Mouse (Mus musculus): ENCODE results near the gene Dnah2. TPM values are rescaled to one million over a fixed set of nuclear protein-coding genes. Genes with fewer than 3 reads are reported as not detected.

The Dnah2 gene
- polyA plus RNA-seq, 1 experiment from 2014 or later: 0.87 TPM

- no peak overlapping the region for H3K4me3 ChIP-seq (replicated peaks)
- H3K27me3 ChIP-seq (replicated peaks): no peaks in the 10 kb centered on the region
- WGBS: 85% methylated on average over 19 of the region's 19 CpGs
- no peak overlapping the region for H3K9ac ChIP-seq
- H3K9me3 ChIP-seq: no peaks in the 10 kb centered on the region
- ATAC-seq: no peak
- peaks cover 17% of the 10 kb centered on the region for H3K4me1 ChIP-seq (replicated peaks)
- no peak overlapping the region for H3K4me2 ChIP-seq (replicated peaks)
- no peak overlapping the region for H3K27ac ChIP-seq
- peaks cover 54% of the 10 kb centered on the region for H3K36me3 ChIP-seq
Measured at GRCm38 (mm10) chr11:69406282-69406681, 142.6 kb downstream of the Dnah2 start.

- no peak overlapping the region for H3K4me3 ChIP-seq (replicated peaks)
Measured at GRCm38 (mm10) chr11:69405397-69406200, 143.3 kb downstream of the Dnah2 start.

GRCm38 (mm10) chr11:69404595-69405396 lies 144.1 kb downstream of the Dnah2 start:
- 91% methylated on average over 23 of the region's 24 CpGs for WGBS
- Histone ChIP-seq H3K36me3 (peaks cover 66% of the 10 kb centered on the region), H3K27me3 (replicated peaks) (no peaks in the 10 kb centered on the region), H3K4me2 (replicated peaks) (no peak overlapping the region), H3K4me1 (replicated peaks) (peaks cover 29% of the 10 kb centered on the region), H3K9me3 (no peaks in the 10 kb centered on the region), H3K27ac (no peak overlapping the region), H3K9ac (no peak overlapping the region), H3K4me3 (replicated peaks) (no peak overlapping the region)
- no peak for ATAC-seq

More at GRCm38 (mm10) chr11:69405397-69406200, 143.3 kb downstream of the Dnah2 start:
- ATAC-seq: no peak
- peaks cover 58% of the 10 kb centered on the region for H3K36me3 ChIP-seq
- H3K27ac ChIP-seq: no peak overlapping the region
- no peaks in the 10 kb centered on the region for H3K9me3 ChIP-seq
- 89% methylated on average over 24 of the region's 24 CpGs for WGBS
- H3K4me2 ChIP-seq (replicated peaks): no peak overlapping the region
- H3K27me3 ChIP-seq (replicated peaks): no peaks in the 10 kb centered on the region
- H3K9ac ChIP-seq: no peak overlapping the region
- peaks cover 21% of the 10 kb centered on the region for H3K4me1 ChIP-seq (replicated peaks)

GRCm38 (mm10) chr11:69403691-69404594 lies 145.0 kb downstream of the Dnah2 start:
- no peak overlapping the region for H3K27ac ChIP-seq
- no peaks in the 10 kb centered on the region for H3K9me3 ChIP-seq
- H3K27me3 ChIP-seq (replicated peaks): no peaks in the 10 kb centered on the region
- ATAC-seq: no peak
- peaks cover 35% of the 10 kb centered on the region for H3K4me1 ChIP-seq (replicated peaks)
- 92% methylated on average over 38 of the region's 38 CpGs for WGBS
- H3K4me2 ChIP-seq (replicated peaks): no peak overlapping the region
- H3K4me3 ChIP-seq (replicated peaks): no peak overlapping the region
- H3K9ac ChIP-seq: no peak overlapping the region
- peaks cover 71% of the 10 kb centered on the region for H3K36me3 ChIP-seq

GRCm38 (mm10) chr11:69401987-69402386 lies 146.9 kb downstream of the Dnah2 start:
- ATAC-seq: no peak
- Histone ChIP-seq H3K4me3 (replicated peaks) (no peak overlapping the region), H3K36me3 (peaks cover 60% of the 10 kb centered on the region), H3K27ac (no peak overlapping the region), H3K9me3 (no peaks in the 10 kb centered on the region), H3K9ac (no peak overlapping the region), H3K27me3 (replicated peaks) (no peaks in the 10 kb centered on the region), H3K4me1 (replicated peaks) (peaks cover 34% of the 10 kb centered on the region), H3K4me2 (replicated peaks) (no peak overlapping the region)
- 84% methylated on average over 12 of the region's 12 CpGs for WGBS

- Histone ChIP-seq H3K4me2 (replicated peaks) (0 out of 2 replicates have a peak overlapping the region, but pooled peaks have one; percentile 17), H3K27ac (no peak overlapping the region), H3K9me3 (no peaks in the 10 kb centered on the region), H3K4me1 (replicated peaks) (peaks cover 39% of the 10 kb centered on the region), H3K27me3 (replicated peaks) (no peaks in the 10 kb centered on the region), H3K4me3 (replicated peaks) (no peak overlapping the region), H3K36me3 (peaks cover 54% of the 10 kb centered on the region), H3K9ac (no peak overlapping the region)
- peak; percentile 78 for ATAC-seq
- 21% methylated on average over 22 of the region's 22 CpGs for WGBS
Measured at GRCm38 (mm10) chr11:69401210-69401637, 147.7 kb downstream of the Dnah2 start.

- Histone ChIP-seq H3K36me3 (peaks cover 44% of the 10 kb centered on the region), H3K9ac (peak overlapping the region; percentile 10; the same call in 1 of the 2 replicates), H3K4me1 (replicated peaks) (peaks cover 39% of the 10 kb centered on the region), H3K4me2 (replicated peaks) (peak overlapping the region; percentile 34; the same call in 1 of the 2 replicates), H3K27me3 (replicated peaks) (no peaks in the 10 kb centered on the region), H3K4me3 (replicated peaks) (no peak overlapping the region), H3K9me3 (no peaks in the 10 kb centered on the region), H3K27ac (no peak overlapping the region)
- 78% methylated on average over 25 of the region's 25 CpGs for WGBS
- no peak for ATAC-seq
Measured at GRCm38 (mm10) chr11:69400083-69400850, 148.6 kb downstream of the Dnah2 start.

GRCm38 (mm10) chr11:69399201-69400082 lies 149.5 kb downstream of the Dnah2 start:
- H3K36me3 ChIP-seq: peaks cover 38% of the 10 kb centered on the region
- H3K9me3 ChIP-seq: no peaks in the 10 kb centered on the region
- H3K9ac ChIP-seq: peak overlapping the region; percentile 10; the same call in 1 of the 2 replicates
- H3K4me3 ChIP-seq (replicated peaks): no peak overlapping the region
- no peaks in the 10 kb centered on the region for H3K27me3 ChIP-seq (replicated peaks)
- 0 out of 2 replicates have a peak overlapping the region, but pooled peaks have one; percentile 36 for H3K27ac ChIP-seq
- no peak for ATAC-seq
- H3K4me1 ChIP-seq (replicated peaks): peaks cover 39% of the 10 kb centered on the region
- 42% methylated on average over 66 of the region's 66 CpGs for WGBS
- peak overlapping the region; percentile 65 for H3K4me2 ChIP-seq (replicated peaks)

- Histone ChIP-seq H3K4me1 (replicated peaks) (peaks cover 41% of the 10 kb centered on the region), H3K36me3 (peaks cover 31% of the 10 kb centered on the region), H3K9ac (no peak overlapping the region; the same call in 1 of the 2 replicates), H3K4me2 (replicated peaks) (peak overlapping the region; percentile 65), H3K27me3 (replicated peaks) (no peaks in the 10 kb centered on the region), H3K27ac (no peak overlapping the region), H3K9me3 (no peaks in the 10 kb centered on the region), H3K4me3 (replicated peaks) (peak overlapping the region; percentile 32; the same call in 1 of the 2 replicates)
- no peak for ATAC-seq
- 40% methylated on average over 21 of the region's 21 CpGs for WGBS
Measured at GRCm38 (mm10) chr11:69398486-69399200, 150.3 kb downstream of the Dnah2 start.

GRCm38 (mm10) chr11:69398059-69398458 lies 150.9 kb downstream of the Dnah2 start, which contains the start of gene Tmem88:
Gene Tmem88 (minus strand): TSS chr11:69398234.
- no peak for ATAC-seq
- H3K36me3 ChIP-seq: peaks cover 27% of the 10 kb centered on the region
- peaks cover 41% of the 10 kb centered on the region for H3K4me1 ChIP-seq (replicated peaks)
- no peaks in the 10 kb centered on the region for H3K27me3 ChIP-seq (replicated peaks)
- peak within 1 kb of the TSS; percentile 98 for H3K27ac ChIP-seq
- peak within 1 kb of the TSS; percentile 51 for H3K9ac ChIP-seq
- WGBS: 12% methylated on average over 16 of the region's 16 CpGs
- peak within 1 kb of the TSS; percentile 65 for H3K4me2 ChIP-seq (replicated peaks)
- H3K4me3 ChIP-seq (replicated peaks): peak within 1 kb of the TSS; percentile 32
- no peaks in the 10 kb centered on the region for H3K9me3 ChIP-seq
